Mouse (Mus musculus) bone marrow macrophage, adult 2 months (primary cell): ENCODE results near the gene Adap1.

Experiments
- CTCF ChIP-seq: IDR thresholded peaks from 2 replicates; pipeline ENCODE4 v1.5.1; 2012; ENCODE audit warnings: low read depth, mild to moderate bottlenecking, low read length, moderate library complexity
- POLR2A ChIP-seq: IDR thresholded peaks from 2 replicates; pipeline ENCODE4 v1.6.1; 2012; ENCODE audit warnings: mild to moderate bottlenecking, low read depth, low read length, borderline replicate concordance

DNA sequence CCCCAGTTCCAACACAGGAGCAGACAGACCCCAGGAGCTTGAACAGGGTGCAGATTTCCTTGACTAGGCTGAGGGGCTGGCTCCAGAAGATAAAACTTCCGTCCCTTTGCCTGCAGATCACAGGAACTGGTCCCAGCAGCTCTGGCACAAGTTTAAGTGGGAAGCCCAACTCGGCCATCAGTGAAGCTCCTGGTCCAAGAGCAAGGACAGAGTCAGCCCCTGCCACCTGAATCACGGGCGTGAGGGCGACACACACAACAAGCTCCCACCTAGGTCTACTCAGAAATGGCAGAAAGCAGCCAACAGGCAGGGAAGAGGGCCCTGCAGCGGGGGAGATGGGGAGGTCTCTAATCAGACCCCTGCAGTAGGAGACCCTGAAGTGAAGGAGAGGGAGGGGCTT is 44.9 kb upstream of the Adap1 start:
- TF ChIP-seq POLR2A (no peak), CTCF (no peak)
